Mouse (Mus musculus): ENCODE measurements around the gene Skint10.

The Skint10 gene

DNA sequence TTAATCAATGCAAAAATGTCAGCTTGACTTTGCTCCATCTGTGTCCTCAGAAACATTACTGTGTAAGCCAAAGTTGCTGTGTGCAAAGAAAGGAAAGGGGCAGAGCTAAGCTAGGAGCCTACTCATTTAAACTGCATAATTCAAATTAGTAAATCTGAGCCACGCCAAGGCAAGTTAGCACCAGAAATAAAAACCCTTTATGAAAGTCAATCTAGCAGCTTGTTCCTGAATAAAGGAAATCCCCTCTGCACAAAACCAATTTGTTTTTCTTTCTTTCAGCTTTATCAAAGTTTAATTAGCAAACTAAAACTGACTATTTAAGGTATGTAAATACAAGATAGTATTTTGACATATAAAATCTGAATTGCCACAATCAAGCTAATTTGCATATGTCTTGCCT lies at the start of gene Skint10:
Gene Skint10 (minus strand): TSS at position 101 of the 400 bp plus-strand sequence.
- DNase-seq = no peak

DNA sequence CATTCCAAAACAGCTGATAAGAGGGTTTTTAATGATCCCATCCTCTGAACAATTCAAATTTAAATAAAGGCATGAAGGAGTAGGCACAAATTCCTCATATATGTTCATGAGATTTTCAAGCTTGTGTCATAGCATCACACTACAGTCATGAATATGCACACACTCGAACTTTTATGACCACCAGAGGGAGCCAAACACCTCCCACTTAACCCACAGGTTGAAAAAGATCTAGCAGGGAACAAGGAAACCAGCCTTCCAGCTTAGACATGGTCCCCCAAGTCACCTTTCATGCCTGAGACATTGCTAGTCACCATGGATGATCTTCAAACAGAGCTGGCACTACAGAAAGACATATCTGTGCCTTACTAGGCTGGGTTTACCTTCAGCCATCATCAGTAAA lies 16.0 kb upstream of the Skint10 start:
- peak in 1 of 2 experiments; percentile 3 for DNase-seq
